Mouse (Mus musculus): ENCODE results near the gene Rgmb. TPM values are rescaled to one million over a fixed set of nuclear protein-coding genes. Genes with fewer than 3 reads are reported as not detected.

Gene Rgmb
- total RNA-seq, 1 experiment from 2014 or later: 0.99 TPM

- ATAC-seq (replicated peaks in 1 of 2; ENCODE audit: insufficient read depth in 1 of 2, low FRiP score in 2 of 2, low TSS enrichment in 1 of 2, low read depth in 1 of 2, poor library complexity in 2 of 2, severe bottlenecking in 2 of 2): no peak
Measured at GRCm38 (mm10) chr17:15824854-15825253, 6.0 kb downstream of the Rgmb start.

GRCm38 (mm10) chr17:15824337-15824736 lies 6.5 kb downstream of the Rgmb start:
- ATAC-seq (replicated peaks in 1 of 2; ENCODE audit: insufficient read depth in 1 of 2, low FRiP score in 2 of 2, low TSS enrichment in 1 of 2, low read depth in 1 of 2, poor library complexity in 2 of 2, severe bottlenecking in 2 of 2): no peak

GRCm38 (mm10) chr17:15823838-15824237 lies 7.0 kb downstream of the Rgmb start:
- no peak for ATAC-seq (replicated peaks in 1 of 2; ENCODE audit: insufficient read depth in 1 of 2, low FRiP score in 2 of 2, low TSS enrichment in 1 of 2, low read depth in 1 of 2, poor library complexity in 2 of 2, severe bottlenecking in 2 of 2)

DNA sequence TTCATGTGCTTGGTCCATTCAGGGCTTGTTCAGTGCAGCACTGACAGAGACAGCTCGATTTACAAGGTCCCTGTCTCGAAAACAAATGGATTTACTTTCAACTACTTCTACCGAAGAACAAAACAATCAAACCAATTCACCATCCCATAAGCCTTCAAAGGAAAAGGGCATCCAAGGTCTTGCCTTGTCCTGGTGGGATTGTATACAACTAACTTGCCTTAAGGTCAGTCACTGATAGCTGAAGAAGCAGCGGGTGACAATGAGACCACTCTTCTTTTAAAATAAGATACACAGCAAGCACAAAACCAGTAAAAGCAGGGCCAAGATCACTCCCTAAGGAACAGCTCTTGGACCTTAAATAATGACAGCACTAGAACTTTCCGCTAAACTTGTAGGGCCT lies 7.6 kb downstream of the Rgmb start:
- ATAC-seq (replicated peaks in 1 of 2; ENCODE audit: insufficient read depth in 1 of 2, low FRiP score in 2 of 2, low TSS enrichment in 1 of 2, low read depth in 1 of 2, poor library complexity in 2 of 2, severe bottlenecking in 2 of 2): no peak

GRCm38 (mm10) chr17:15822376-15822775 lies 8.5 kb downstream of the Rgmb start:
- no peak for ATAC-seq (replicated peaks in 1 of 2; ENCODE audit: insufficient read depth in 1 of 2, low FRiP score in 2 of 2, low TSS enrichment in 1 of 2, low read depth in 1 of 2, poor library complexity in 2 of 2, severe bottlenecking in 2 of 2)

DNA sequence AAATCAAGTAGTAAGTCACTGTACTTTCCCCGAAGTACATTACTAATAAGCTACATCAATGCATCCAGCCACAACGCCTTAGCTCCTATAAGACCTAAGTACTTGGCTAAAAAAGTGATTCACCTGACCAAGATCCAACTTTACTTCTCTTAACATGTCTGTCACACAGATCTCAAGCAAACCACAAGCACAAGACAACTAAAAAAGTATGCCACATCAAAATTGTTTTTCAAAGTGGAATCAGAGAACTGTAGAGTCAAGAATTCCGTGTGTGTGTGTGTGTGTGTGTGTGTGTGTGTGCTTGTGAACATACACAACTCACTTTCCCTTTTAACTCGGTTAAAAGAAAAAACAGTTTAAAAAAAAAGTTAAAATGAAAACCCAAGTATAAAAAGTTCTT lies 9.1 kb downstream of the Rgmb start:
- ATAC-seq (replicated peaks in 1 of 2; ENCODE audit: insufficient read depth in 1 of 2, low FRiP score in 2 of 2, low TSS enrichment in 1 of 2, low read depth in 1 of 2, poor library complexity in 2 of 2, severe bottlenecking in 2 of 2): no peak

GRCm38 (mm10) chr17:15820761-15821160 lies 10.1 kb downstream of the Rgmb start:
- no peak for ATAC-seq (replicated peaks in 1 of 2; ENCODE audit: insufficient read depth in 1 of 2, low FRiP score in 2 of 2, low TSS enrichment in 1 of 2, low read depth in 1 of 2, poor library complexity in 2 of 2, severe bottlenecking in 2 of 2)

DNA sequence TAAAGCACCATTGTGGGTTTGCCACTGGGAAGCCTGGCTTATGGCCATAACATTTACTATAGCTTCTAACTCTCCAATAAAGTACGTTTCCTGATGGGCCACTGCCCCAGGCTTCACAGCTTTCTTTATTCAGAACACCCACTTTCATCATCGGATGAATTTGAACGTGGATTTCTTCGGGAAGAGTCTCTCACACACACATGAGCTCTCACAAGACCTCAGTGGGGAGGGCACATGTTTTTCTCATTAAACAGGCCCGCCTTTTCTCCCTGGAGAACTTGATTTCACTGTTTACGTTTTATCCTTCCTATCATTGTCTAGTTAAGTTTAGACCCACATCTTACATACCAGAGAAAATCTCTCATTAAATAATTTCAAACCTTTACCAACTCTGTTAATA lies 10.7 kb downstream of the Rgmb start:
- no peak for ATAC-seq (replicated peaks in 1 of 2; ENCODE audit: insufficient read depth in 1 of 2, low FRiP score in 2 of 2, low TSS enrichment in 1 of 2, low read depth in 1 of 2, poor library complexity in 2 of 2, severe bottlenecking in 2 of 2)

GRCm38 (mm10) chr17:15818372-15818771 lies 12.5 kb downstream of the Rgmb start:
- ATAC-seq (replicated peaks in 1 of 2; ENCODE audit: insufficient read depth in 1 of 2, low FRiP score in 2 of 2, low TSS enrichment in 1 of 2, low read depth in 1 of 2, poor library complexity in 2 of 2, severe bottlenecking in 2 of 2): no peak

GRCm38 (mm10) chr17:15817634-15818033 lies 13.2 kb downstream of the Rgmb start:
- no peak for ATAC-seq (replicated peaks in 1 of 2; ENCODE audit: insufficient read depth in 1 of 2, low FRiP score in 2 of 2, low TSS enrichment in 1 of 2, low read depth in 1 of 2, poor library complexity in 2 of 2, severe bottlenecking in 2 of 2)

DNA sequence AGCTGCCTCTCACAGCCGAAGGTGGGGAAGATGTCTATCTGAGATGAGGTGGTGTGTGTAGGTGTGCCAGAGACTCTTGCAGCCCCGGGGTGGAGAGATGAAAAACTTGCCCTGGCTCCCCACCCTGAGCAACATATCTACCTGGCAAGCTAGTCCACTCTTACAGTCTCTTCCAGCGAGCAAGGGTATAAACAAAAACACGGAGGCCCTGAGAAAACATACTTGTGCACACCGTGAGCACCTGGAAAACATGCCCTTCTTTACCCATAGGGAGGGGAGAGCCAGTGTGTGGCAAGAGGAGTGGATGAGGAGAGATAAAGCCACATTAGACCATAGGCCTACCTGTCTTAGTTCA lies 13.8 kb downstream of the Rgmb start:
- no peak for ATAC-seq (replicated peaks in 1 of 2; ENCODE audit: insufficient read depth in 1 of 2, low FRiP score in 2 of 2, low TSS enrichment in 1 of 2, low read depth in 1 of 2, poor library complexity in 2 of 2, severe bottlenecking in 2 of 2)

DNA sequence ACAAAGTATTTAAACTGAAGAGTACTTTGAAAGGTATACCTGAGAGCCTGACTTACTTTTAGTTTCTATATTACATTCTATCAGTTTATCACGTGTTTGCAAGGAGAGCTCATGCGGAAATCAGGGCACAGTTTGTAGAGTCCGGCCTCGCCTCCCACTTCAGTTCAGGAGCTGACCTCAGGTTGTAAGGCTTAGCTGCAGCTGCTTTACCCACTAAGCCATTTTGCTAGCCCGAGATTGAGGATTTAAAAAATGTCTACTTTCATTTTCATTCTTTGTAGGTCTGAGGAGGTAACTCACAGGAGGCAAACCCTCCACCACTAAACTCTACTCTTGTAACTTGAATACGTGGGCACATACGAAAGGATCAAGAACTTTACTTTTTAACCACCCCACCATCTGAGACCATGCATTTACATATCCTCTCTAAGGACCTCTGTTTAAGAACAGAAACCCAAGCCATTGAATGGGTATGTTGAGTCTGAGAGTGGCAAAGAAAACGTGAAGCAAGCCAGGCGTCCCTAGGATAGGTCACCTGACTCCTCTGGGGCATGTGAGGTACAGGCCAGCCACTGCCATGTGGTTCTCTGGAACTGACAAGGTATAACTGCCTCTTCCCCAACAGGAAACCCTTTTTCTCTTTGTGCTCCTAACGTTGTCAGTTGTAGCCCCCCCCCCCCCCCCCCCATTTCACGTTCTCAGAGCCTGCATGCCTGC lies 14.3 kb downstream of the Rgmb start:
- ATAC-seq (replicated peaks in 1 of 2; ENCODE audit: insufficient read depth in 1 of 2, low FRiP score in 2 of 2, low TSS enrichment in 1 of 2, low read depth in 1 of 2, poor library complexity in 2 of 2, severe bottlenecking in 2 of 2): no peak

GRCm38 (mm10) chr17:15815312-15816018 lies 15.4 kb downstream of the Rgmb start:
- no peak for ATAC-seq (replicated peaks in 1 of 2; ENCODE audit: insufficient read depth in 1 of 2, low FRiP score in 2 of 2, low TSS enrichment in 1 of 2, low read depth in 1 of 2, poor library complexity in 2 of 2, severe bottlenecking in 2 of 2)

DNA sequence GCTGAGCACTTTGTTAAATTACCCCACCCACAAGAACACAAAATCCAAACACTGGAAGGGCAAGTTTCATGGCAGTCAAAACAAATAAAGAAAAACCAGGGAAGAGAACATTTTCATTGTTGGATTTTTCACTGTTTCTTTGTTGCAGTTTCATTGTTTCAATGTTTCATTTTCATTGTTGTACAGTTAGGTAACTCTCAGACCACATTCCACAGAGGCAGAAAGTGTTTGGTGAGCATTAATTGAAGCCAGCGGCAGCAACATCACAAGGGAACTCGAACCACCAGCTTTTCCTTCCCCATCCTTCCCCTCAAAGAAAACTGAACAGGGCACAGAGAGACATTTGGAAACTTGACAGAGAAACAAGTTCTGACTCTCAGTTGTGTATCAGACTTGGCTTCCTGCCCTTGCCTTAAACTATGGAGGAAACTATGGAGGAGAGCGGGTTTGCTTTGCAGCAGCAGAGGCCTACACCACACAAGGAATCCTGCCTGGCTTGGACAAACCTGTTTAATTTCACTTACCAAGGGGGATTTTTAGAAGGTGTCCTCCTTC lies 17.1 kb downstream of the Rgmb start:
- no peak for ATAC-seq (replicated peaks in 1 of 2; ENCODE audit: insufficient read depth in 1 of 2, low FRiP score in 2 of 2, low TSS enrichment in 1 of 2, low read depth in 1 of 2, poor library complexity in 2 of 2, severe bottlenecking in 2 of 2)

DNA sequence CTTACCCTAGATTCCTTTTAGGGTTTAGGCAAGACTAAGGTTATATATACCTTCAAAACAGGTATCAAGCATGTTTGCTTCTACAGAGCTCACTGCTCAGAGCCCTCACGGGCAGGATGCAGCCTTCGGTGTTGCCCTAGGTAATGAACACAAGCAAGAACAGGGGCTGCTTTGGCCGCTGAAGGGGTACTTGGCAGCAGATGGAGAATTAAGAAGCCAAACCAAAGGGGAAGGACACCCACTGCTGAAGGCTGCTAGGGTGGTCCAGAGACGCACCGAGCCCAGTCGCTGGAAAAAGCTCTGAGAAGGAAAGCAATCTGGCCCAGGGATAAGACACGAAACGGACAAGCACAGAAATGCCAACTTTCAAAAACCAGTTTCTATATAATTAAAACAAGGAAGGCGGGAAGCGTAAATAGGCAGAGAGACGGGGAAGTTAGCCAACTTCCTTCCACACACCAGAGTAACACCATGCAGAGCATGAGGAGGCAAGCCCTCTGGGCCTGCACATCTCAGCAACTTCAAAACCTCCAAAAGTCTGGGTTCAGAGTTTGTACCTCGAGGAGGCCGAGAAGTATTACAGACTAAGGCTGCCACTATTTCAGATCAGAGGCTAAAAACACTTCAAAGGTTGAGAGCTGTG lies 18.6 kb downstream of the Rgmb start:
- no peak for ATAC-seq (replicated peaks in 1 of 2; ENCODE audit: insufficient read depth in 1 of 2, low FRiP score in 2 of 2, low TSS enrichment in 1 of 2, low read depth in 1 of 2, poor library complexity in 2 of 2, severe bottlenecking in 2 of 2)

DNA sequence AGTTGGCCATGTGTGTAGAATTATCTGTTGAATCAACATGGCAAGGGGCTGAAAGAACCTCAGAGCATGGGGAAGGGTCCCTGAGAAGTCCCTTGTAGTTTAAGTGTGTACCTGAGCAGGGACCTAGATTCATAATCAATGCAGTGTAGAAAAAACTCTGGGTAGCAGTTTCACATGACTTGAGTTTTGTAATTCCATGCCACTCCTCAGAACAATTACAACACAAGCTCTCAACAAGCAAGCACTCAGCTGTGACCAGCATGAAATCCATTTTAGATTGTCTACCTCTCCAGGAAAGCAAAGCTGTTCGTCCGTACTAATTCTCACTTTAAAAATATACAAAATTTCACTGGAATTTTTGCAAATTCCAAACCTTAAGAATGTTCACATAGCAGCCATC lies 20.9 kb downstream of the Rgmb start:
- ATAC-seq (replicated peaks in 1 of 2; ENCODE audit: insufficient read depth in 1 of 2, low FRiP score in 2 of 2, low TSS enrichment in 1 of 2, low read depth in 1 of 2, poor library complexity in 2 of 2, severe bottlenecking in 2 of 2): no peak

DNA sequence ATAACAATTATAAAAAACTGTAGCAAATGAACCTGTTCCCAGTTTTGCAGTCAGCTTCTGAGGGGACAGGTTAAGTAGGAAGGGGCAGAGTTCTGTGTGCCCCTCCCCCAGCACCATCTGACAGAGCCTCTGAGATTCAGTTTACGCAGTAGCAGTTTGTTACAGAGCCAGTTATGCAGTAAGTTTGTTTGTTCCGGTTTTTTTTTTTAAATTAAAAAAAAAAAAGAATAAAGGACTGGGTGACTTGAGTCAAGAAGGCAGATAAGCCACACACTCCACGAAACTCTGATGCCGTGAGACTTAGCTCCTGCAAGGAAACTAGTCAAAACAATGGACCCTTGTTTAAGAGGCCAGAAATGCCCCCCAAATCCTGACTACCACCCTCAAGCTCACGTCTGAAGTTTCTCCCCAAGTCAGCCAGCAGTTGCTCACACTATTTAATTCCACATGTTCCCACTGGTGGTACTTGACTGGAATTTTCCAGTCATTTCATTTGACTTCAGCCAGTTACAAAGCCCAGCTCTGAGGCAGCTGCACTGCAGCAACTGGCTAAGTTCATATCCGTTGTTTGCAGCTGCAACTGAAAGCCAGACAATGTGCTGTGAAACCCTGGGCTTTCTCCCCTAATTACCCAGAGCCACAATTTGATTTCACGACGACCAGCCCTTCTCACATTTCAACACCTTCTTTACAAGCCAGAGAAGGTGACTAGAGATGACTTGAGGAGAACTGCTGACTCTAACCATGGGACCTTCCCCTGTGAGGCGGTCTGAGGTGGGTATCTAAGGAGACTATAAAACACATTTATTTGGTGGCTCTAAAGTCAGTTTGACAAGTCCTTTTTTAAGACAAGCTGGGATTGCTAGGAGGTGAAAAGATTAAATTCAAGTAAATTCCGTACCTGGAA lies 22.1 kb downstream of the Rgmb start:
- ATAC-seq (replicated peaks in 1 of 2; ENCODE audit: insufficient read depth in 1 of 2, low FRiP score in 2 of 2, low TSS enrichment in 1 of 2, low read depth in 1 of 2, poor library complexity in 2 of 2, severe bottlenecking in 2 of 2): no peak

Measured in hematopoietic stem cell, adult 5-6 weeks (primary cell).